Mouse (Mus musculus): ENCODE results near the gene Gm5767. TPM values are rescaled to one million over a fixed set of nuclear protein-coding genes. Genes with fewer than 3 reads are reported as not detected.

Gene Gm5767
- polyA plus RNA-seq, 1 experiment from 2014 or later: not detected

DNA sequence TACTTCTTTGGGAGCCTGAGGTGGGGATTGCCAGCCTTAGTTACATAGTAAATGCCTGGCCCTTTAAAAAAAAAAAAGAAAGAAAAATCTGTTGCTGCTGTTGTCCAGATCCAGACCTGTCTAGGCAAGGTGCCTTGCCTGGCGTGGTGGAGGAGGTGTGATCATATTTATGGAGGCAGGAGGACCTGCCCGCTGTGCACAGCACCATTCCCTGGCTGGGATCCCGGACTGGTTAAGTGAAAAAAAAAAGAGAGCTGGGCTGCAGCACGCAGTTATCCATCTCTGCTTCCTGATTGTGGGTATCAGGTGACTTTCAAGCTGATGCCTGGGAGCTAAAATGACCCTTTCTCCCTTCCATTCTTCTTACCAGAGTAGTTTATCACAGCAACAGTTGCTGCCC is 4.5 kb downstream of the Gm5767 start:
- H3K27ac ChIP-seq (ENCODE audit: low read depth, low read length): no peak overlapping the region
- H3K4me3 ChIP-seq (ENCODE audit: low read depth, low read length): no peak overlapping the region
- no peak for DNase-seq (ENCODE audit: low spot score)
- WGBS: 89% methylated on average over 4 of the region's 4 CpGs
- H3K9me3 ChIP-seq (ENCODE audit: control insufficient read depth, low read length): no peaks in the 10 kb centered on the region
- no peak overlapping the region for H3K4me2 ChIP-seq (ENCODE audit: low read depth, low read length, severe bottlenecking)
- H3K27me3 ChIP-seq (ENCODE audit: control insufficient read depth, insufficient read depth, low read length): no peaks in the 10 kb centered on the region
- H3K4me1 ChIP-seq (replicated peaks; ENCODE audit: control insufficient read depth, insufficient read depth, low read length): no peaks in the 10 kb centered on the region
- H3K36me3 ChIP-seq (ENCODE audit: control insufficient read depth, insufficient read depth, low read length): peaks cover 3% of the 10 kb centered on the region; the same call in 1 of the 2 replicates
- no peak for ATAC-seq (replicated peaks; ENCODE audit: low FRiP score)
- H3K9ac ChIP-seq (ENCODE audit: low read length): no peak overlapping the region

DNA sequence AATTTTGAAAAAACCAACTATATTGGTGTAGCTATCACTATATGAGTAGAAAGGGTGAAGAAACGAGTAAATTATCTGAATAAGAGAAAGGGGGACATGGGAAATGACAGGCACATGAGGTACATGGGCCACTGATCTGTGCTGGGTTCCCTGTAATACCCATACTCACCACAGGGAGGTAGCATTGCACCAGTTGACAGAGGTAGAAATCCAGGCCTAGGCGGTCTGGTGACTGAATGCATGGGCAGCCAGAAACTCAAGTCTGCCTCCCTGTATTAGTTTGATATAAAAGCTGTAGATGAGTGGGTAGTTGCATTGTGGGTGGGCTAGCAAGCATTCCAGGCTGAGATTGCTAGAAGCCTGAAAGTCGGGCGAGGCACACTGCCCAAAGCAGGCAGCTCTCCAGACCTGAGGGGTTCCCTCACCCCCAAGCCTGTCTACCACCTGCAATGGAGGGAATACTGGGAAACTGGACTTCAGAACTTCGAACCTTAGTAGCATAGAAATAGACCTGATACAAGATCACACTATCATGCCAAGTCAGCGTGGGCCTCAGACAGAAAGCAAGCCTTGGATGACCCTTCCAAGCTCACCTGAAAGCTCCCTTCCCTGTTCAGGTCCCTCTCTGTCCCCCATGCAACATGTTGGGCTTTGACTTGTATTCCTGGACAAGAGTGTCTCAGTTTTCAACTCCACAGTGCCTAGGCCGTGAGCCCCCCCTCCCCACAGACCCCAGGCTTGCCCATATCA is 5.7 kb downstream of the Gm5767 start:
- ATAC-seq (replicated peaks; ENCODE audit: low FRiP score): peak; percentile 64
- Histone ChIP-seq H3K4me1 (replicated peaks; ENCODE audit: control insufficient read depth, insufficient read depth, low read length) (no peaks in the 10 kb centered on the region), H3K4me3 (ENCODE audit: low read depth, low read length) (no peak overlapping the region), H3K36me3 (ENCODE audit: control insufficient read depth, insufficient read depth, low read length) (peaks cover 3% of the 10 kb centered on the region; the same call in 1 of the 2 replicates), H3K9me3 (ENCODE audit: control insufficient read depth, low read length) (no peaks in the 10 kb centered on the region), H3K9ac (ENCODE audit: low read length) (no peak overlapping the region), H3K4me2 (ENCODE audit: low read depth, low read length, severe bottlenecking) (no peak overlapping the region), H3K27ac (ENCODE audit: low read depth, low read length) (no peak overlapping the region), H3K27me3 (ENCODE audit: control insufficient read depth, insufficient read depth, low read length) (no peaks in the 10 kb centered on the region)
- WGBS: 61% methylated on average over 7 of the region's 7 CpGs
- DNase-seq (ENCODE audit: low spot score): peak; percentile 83

DNA sequence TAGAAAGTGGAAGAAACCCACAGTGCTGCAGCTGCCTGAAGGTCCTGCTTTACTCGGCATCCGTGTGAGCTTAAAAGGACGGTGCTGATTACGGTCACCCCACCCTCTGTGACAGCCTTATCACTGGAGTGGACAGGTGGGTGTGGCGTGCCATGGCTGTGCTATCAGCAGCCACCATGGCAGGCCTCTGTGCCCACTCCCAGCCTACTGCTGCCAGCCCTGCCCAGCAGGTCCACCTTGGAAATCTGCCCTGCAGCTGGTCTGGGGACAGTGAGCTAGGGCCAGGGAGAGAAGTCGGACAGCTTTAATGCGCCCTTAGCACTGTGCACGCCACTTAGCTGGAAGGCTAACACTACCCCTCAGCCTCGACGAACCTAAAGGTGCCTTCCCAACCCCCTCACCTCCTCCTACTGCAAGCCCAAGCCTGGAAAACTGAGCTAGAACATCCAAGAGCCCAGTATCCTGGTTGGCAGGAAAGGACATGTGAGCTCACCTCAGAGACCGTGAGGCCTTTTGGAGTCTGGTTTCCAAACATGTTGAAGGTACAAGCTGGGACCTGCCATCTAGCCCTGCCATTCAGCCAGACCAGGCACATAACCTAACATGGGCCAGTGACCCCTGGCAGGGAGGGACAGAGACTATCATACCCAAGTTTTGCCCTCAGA is 6.4 kb downstream of the Gm5767 start:
- H3K4me3 ChIP-seq (ENCODE audit: low read depth, low read length): no peak overlapping the region
- no peaks in the 10 kb centered on the region for H3K4me1 ChIP-seq (replicated peaks; ENCODE audit: control insufficient read depth, insufficient read depth, low read length)
- no peak overlapping the region for H3K27ac ChIP-seq (ENCODE audit: low read depth, low read length)
- no peak overlapping the region for H3K4me2 ChIP-seq (ENCODE audit: low read depth, low read length, severe bottlenecking)
- no peaks in the 10 kb centered on the region for H3K27me3 ChIP-seq (ENCODE audit: control insufficient read depth, insufficient read depth, low read length)
- ATAC-seq (replicated peaks; ENCODE audit: low FRiP score) (peak; percentile 39), DNase-seq (ENCODE audit: low spot score) (peak; percentile 63)
- no peaks in the 10 kb centered on the region for H3K9me3 ChIP-seq (ENCODE audit: control insufficient read depth, low read length)
- no peak overlapping the region for H3K9ac ChIP-seq (ENCODE audit: low read length)
- peaks cover 6% of the 10 kb centered on the region; the same call in 1 of the 2 replicates for H3K36me3 ChIP-seq (ENCODE audit: control insufficient read depth, insufficient read depth, low read length)
- WGBS: 84% methylated on average over 11 of the region's 11 CpGs

DNA sequence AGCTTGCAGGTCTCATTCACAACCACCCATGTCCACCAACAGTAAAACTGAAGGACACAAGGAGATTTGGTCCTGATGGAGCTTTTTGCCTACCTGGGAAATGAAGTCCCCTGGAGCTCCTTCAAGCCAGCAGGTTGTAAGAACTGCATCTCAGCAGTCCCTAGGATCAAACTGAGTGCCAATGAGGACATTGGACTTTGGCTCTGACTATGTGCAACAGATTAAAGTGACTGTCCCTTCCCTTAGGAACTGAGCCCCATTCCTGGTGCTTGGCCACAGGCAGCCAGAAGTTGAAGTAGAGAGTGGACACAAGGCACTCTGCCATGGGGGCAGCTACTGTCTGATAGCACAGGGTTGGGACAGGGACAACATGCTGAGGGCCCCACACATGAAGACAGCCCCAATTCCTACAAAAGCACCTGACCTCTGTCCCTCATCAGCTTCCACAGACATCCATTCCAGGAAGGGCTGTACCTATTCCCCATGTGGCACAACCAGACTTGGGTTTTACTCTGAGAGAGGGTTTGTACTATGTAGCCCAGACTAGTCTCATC is 7.1 kb downstream of the Gm5767 start:
- H3K36me3 ChIP-seq (ENCODE audit: control insufficient read depth, insufficient read depth, low read length): peaks cover 9% of the 10 kb centered on the region; the same call in 1 of the 2 replicates
- H3K27me3 ChIP-seq (ENCODE audit: control insufficient read depth, insufficient read depth, low read length): no peaks in the 10 kb centered on the region
- no peak overlapping the region for H3K9ac ChIP-seq (ENCODE audit: low read length)
- ATAC-seq (replicated peaks; ENCODE audit: low FRiP score) (no peak), DNase-seq (ENCODE audit: low spot score) (no peak)
- H3K9me3 ChIP-seq (ENCODE audit: control insufficient read depth, low read length): no peaks in the 10 kb centered on the region
- H3K4me3 ChIP-seq (ENCODE audit: low read depth, low read length): no peak overlapping the region
- H3K4me2 ChIP-seq (ENCODE audit: low read depth, low read length, severe bottlenecking): no peak overlapping the region
- no peaks in the 10 kb centered on the region for H3K4me1 ChIP-seq (replicated peaks; ENCODE audit: control insufficient read depth, insufficient read depth, low read length)
- H3K27ac ChIP-seq (ENCODE audit: low read depth, low read length): no peak overlapping the region

DNA sequence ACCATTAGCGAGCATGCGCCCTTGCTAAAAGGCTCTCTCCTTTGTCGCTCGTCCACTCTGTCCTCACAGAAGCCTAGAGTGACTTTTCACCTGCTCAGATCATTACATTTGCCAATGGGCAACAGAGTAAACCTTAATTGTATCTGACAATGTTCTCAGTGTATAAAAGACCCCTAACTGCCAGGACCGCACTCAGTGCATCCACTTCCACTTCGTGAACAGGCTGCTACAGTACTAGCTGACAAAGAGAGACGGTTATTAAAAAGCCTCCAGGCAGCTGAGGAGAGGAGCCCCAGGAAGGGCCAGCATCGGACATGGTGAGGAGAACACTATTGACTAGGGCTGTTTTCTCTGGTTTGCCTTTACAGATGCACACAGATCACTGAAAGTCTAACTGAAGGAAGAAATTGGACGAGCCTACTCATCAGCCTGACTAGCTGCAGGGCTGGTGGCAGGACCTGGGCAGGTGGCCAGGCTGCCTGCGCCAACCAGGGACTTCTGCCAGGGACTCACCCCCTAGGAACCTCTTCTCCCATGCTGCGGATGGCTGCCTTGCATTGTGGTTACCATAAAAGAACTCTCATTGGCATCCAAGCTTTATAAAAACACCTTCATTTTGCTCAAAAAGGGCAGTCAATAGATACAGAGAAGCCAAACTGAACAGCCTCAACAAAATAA is 9.5 kb downstream of the Gm5767 start:
- H3K27ac ChIP-seq (ENCODE audit: low read depth, low read length): no peak overlapping the region
- no peak for DNase-seq (ENCODE audit: low spot score)
- 90% methylated on average over 11 of the region's 11 CpGs for WGBS
- no peak overlapping the region for H3K4me2 ChIP-seq (ENCODE audit: low read depth, low read length, severe bottlenecking)
- H3K4me1 ChIP-seq (replicated peaks; ENCODE audit: control insufficient read depth, insufficient read depth, low read length): no peaks in the 10 kb centered on the region
- H3K4me3 ChIP-seq (ENCODE audit: low read depth, low read length): no peak overlapping the region
- H3K9ac ChIP-seq (ENCODE audit: low read length): no peak overlapping the region
- H3K36me3 ChIP-seq (ENCODE audit: control insufficient read depth, insufficient read depth, low read length): peaks cover 16% of the 10 kb centered on the region; the same call in 1 of the 2 replicates
- no peaks in the 10 kb centered on the region for H3K27me3 ChIP-seq (ENCODE audit: control insufficient read depth, insufficient read depth, low read length)
- ATAC-seq (replicated peaks; ENCODE audit: low FRiP score): no peak
- H3K9me3 ChIP-seq (ENCODE audit: control insufficient read depth, low read length): no peaks in the 10 kb centered on the region

DNA sequence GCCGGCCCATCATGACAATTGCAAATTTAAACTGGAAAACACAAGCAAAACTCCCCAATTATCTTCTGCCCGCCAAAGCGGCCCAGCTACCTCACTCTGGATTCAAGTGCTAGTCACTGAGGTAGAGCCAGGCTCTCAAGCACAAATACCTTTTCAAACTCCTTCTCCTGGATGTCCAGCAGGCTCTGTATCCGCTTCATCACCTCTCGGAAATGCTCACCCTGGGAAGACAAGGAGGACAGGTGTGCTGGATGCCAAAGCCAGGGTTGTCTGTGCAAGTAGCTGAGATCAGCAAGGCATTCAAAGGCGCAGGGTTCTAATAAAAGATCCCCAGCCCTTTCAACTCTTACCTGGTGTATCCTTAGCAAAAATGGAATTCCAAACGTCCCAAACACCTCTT is 10.6 kb downstream of the Gm5767 start:
- WGBS: 94% methylated on average over 7 of the region's 7 CpGs
- peaks cover 20% of the 10 kb centered on the region; the same call in 1 of the 2 replicates for H3K36me3 ChIP-seq (ENCODE audit: control insufficient read depth, insufficient read depth, low read length)
- H3K27ac ChIP-seq (ENCODE audit: low read depth, low read length): no peak overlapping the region
- no peak for DNase-seq (ENCODE audit: low spot score)
- no peak overlapping the region for H3K4me3 ChIP-seq (ENCODE audit: low read depth, low read length)
- no peaks in the 10 kb centered on the region for H3K9me3 ChIP-seq (ENCODE audit: control insufficient read depth, low read length)
- no peaks in the 10 kb centered on the region for H3K4me1 ChIP-seq (replicated peaks; ENCODE audit: control insufficient read depth, insufficient read depth, low read length)
- no peak overlapping the region for H3K9ac ChIP-seq (ENCODE audit: low read length)
- no peak overlapping the region for H3K4me2 ChIP-seq (ENCODE audit: low read depth, low read length, severe bottlenecking)
- no peaks in the 10 kb centered on the region for H3K27me3 ChIP-seq (ENCODE audit: control insufficient read depth, insufficient read depth, low read length)
- no peak for ATAC-seq (replicated peaks; ENCODE audit: low FRiP score)

DNA sequence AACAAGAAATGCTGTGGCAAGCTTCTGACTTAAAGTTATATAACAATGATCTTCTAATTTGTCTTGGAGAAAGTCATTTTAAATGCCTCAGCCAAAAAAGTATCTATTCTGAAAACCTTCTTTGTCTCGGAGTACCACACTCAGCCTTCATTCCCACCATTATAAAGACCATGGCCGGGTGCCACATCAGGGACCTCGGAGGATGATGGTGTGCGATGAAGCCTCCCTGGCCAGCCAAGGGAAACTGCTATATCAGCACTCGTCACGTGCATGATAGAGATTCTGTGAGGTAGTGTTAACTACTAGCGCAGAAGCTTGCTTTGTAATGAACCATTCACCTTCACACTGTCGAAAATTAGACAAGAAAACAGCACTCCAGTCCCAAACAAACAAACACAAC is 19.0 kb downstream of the Gm5767 start:
- H3K4me2 ChIP-seq (ENCODE audit: low read depth, low read length, severe bottlenecking): no peak overlapping the region
- no peaks in the 10 kb centered on the region for H3K4me1 ChIP-seq (replicated peaks; ENCODE audit: control insufficient read depth, insufficient read depth, low read length)
- peaks cover 44% of the 10 kb centered on the region for H3K36me3 ChIP-seq (ENCODE audit: control insufficient read depth, insufficient read depth, low read length)
- DNase-seq (ENCODE audit: low spot score) (no peak), ATAC-seq (replicated peaks; ENCODE audit: low FRiP score) (no peak)
- H3K9me3 ChIP-seq (ENCODE audit: control insufficient read depth, low read length): no peaks in the 10 kb centered on the region
- H3K27me3 ChIP-seq (ENCODE audit: control insufficient read depth, insufficient read depth, low read length): no peaks in the 10 kb centered on the region
- H3K4me3 ChIP-seq (ENCODE audit: low read depth, low read length): no peak overlapping the region
- no peak overlapping the region for H3K9ac ChIP-seq (ENCODE audit: low read length)
- no peak overlapping the region for H3K27ac ChIP-seq (ENCODE audit: low read depth, low read length)
- WGBS: 96% methylated on average over 8 of the region's 8 CpGs

DNA sequence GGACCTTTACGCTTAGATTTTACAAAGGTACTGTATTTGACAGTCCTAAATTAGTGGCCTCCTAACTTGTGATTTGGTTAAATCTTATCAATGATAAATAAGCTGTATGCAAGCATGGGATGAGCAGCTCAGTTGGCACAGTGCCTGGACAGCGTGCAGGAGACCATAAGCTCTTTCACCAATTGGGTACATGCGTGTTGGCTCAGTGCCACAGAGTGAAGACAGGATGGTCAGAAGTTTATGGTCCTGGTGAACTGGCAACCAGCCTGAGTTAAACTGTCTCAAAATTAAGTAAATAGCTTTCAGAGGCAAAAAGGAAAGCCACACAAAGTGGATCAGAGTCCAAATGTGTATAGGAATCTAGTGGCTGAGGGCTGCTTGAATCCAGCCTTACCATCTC is 20.0 kb downstream of the Gm5767 start:
- H3K36me3 ChIP-seq (ENCODE audit: control insufficient read depth, insufficient read depth, low read length): peaks cover 38% of the 10 kb centered on the region
- no peak for DNase-seq (ENCODE audit: low spot score)

More for the DNA sequence above, 20.0 kb downstream of the Gm5767 start:
- Histone ChIP-seq H3K9me3 (ENCODE audit: control insufficient read depth, low read length) (no peaks in the 10 kb centered on the region), H3K4me1 (replicated peaks; ENCODE audit: control insufficient read depth, insufficient read depth, low read length) (no peaks in the 10 kb centered on the region), H3K27me3 (ENCODE audit: control insufficient read depth, insufficient read depth, low read length) (no peaks in the 10 kb centered on the region), H3K9ac (ENCODE audit: low read length) (no peak overlapping the region), H3K4me2 (ENCODE audit: low read depth, low read length, severe bottlenecking) (no peak overlapping the region), H3K27ac (ENCODE audit: low read depth, low read length) (no peak overlapping the region), H3K4me3 (ENCODE audit: low read depth, low read length) (no peak overlapping the region)
- 98% methylated on average over 3 of the region's 3 CpGs for WGBS
- ATAC-seq (replicated peaks; ENCODE audit: low FRiP score): no peak

Data from forebrain, embryonic 11.5 days (tissue).